Mouse (Mus musculus): ENCODE results near the gene Igbp1.

Igbp1 gene

GRCm38 (mm10) chrX:100494068-100494978 is at the start of gene Igbp1:
Igbp1 (plus strand) TSS chrX:100494291.
- peak; percentile 81 to 92 for DNase-seq

GRCm38 (mm10) chrX:100468047-100468446 is 26.0 kb upstream of the Igbp1 start:
- no peak for DNase-seq

- peak; percentile 9 to 48 for DNase-seq
Observed at GRCm38 (mm10) chrX:100470126-100470525, 24.0 kb upstream of the Igbp1 start.

- DNase-seq = no peak
Observed at GRCm38 (mm10) chrX:100471491-100471890, 22.6 kb upstream of the Igbp1 start.

- DNase-seq = no peak
Observed at GRCm38 (mm10) chrX:100475569-100476223, 18.4 kb upstream of the Igbp1 start.

- peak; percentile 77 to 83 for DNase-seq
Observed at GRCm38 (mm10) chrX:100480317-100480716, 13.8 kb upstream of the Igbp1 start.

GRCm38 (mm10) chrX:100493500-100494067 is 507 bp upstream of the Igbp1 start:
- DNase-seq = no peak

GRCm38 (mm10) chrX:100504175-100504851 is 10.2 kb downstream of the Igbp1 start:
- no peak for DNase-seq

- DNase-seq = no peak
Observed at GRCm38 (mm10) chrX:100508164-100508563, 14.1 kb downstream of the Igbp1 start.

- no peak for DNase-seq
Observed at GRCm38 (mm10) chrX:100509921-100510320, 15.8 kb downstream of the Igbp1 start.

- no peak for DNase-seq
Observed at GRCm38 (mm10) chrX:100516683-100517082, 22.6 kb downstream of the Igbp1 start.

- DNase-seq = no peak
Observed at GRCm38 (mm10) chrX:100517626-100518025, 23.5 kb downstream of the Igbp1 start.

- DNase-seq = no peak
Observed at GRCm38 (mm10) chrX:100518532-100518931, 24.4 kb downstream of the Igbp1 start.

- no peak for DNase-seq
Observed at GRCm38 (mm10) chrX:100524471-100524870, 30.4 kb downstream of the Igbp1 start, which contains the start of gene Dgat2l6. Dgat2l6 (plus strand) TSS chrX:100524838.

GRCm38 (mm10) chrX:100556026-100556425 is 61.9 kb downstream of the Igbp1 start:
- DNase-seq = no peak

- DNase-seq = no peak
Observed at GRCm38 (mm10) chrX:100565696-100566095, 71.6 kb downstream of the Igbp1 start.
